Mouse (Mus musculus): ENCODE results near the gene Pid1.

Pid1 gene

DNA sequence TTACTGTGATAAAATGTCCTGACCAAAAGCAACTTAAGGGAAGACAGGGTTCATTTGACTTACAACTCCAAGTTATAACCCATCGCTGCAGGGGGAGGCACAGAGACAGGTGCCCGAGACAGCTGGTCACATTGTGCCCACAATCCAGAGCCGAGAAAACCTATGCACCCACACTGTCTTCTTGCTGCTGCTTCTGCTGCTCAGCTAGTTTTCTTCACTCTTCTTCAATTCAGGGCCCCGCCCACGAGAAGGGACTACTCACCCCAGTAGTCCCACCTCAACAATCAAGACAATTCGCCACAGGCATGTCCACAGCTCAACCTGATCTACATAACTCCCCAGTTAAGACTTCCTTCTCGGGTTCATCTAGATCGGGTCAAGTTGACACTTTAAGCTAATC, at the start of gene Pid1:
Gene Pid1, minus strand, starts transcription at position 214 of the 400 bp plus-strand sequence.
- DNase-seq (ENCODE audit: low spot score in 2 of 2), result no peak

DNA sequence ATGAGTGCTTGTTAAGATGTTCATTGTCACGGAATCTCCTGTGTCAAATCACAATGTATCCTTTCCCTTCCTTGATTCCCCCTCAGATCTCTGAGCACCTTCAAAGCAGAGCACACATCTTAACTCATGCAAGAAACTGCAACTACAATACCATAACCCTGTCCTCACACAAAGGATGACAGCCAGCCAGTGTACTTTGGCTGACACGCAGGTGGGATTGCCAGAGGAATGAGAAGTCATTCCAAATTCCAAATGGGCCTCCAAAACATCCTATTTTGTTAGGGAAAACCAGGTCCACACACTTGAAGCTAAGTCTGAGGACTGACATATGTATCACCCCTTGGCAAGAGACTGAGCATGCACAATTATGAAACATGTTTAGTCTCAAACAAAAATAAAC, 45.5 kb upstream of the Pid1 start:
- no peak for DNase-seq (ENCODE audit: low spot score in 2 of 2)

- no peak for DNase-seq (ENCODE audit: low spot score in 2 of 2)
Observed at GRCm38 (mm10) chr1:84408873-84409272, 44.9 kb upstream of the Pid1 start.

DNA sequence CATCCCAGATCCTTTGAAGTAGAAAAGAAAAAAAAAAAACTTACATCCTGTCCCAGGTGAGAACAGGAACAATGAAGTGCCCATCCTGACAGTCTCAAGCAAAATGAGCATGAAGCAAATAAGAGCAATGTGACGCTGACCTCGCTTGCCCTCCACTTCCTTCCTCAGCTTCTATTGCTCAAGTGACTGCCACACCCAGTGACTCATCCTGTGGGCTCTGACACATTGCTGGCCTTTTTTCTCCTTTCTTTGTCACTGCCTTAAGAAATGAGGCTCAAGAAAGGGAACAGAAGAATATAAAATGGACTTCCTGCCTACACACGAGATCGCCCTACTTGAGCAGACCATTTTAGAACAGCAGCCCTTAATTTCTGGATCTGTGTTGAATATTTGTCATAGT, 42.9 kb upstream of the Pid1 start:
- no peak for DNase-seq (ENCODE audit: low spot score in 2 of 2)

DNA sequence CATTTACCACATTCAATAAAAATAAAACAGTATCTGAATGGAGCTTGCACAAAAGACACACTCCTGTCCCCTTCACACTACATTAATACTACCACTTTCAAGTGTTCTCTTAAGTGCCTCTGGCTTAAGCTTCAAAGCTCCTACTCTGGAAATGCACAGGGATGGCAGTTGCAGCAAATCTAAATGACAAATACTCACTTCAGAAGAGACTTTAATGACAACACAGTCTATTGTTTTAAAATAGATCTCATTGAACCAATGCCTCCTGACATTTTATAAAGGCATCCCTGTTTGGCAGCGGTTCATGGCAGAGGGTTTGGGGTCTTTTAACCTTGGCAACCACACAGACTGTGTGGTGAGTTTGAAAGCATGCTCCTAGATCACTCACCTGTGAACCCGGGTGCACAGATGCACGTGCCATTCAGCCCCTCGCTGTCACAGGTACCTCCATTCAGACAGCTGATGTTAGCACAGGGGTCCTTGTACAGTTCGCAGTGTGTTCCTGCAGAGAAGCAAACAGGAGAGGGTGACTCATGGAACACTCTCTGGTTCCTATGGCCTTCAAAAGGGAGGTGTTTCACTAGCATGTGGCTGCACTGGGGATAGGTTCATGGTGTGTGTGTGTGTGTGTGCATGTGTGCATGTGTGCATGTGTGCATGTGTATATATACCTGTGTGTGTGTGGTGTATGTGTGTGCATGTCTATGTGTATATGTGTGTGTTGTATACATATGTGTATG, 41.7 kb upstream of the Pid1 start:
- DNase-seq (ENCODE audit: low spot score in 2 of 2), result no peak

GRCm38 (mm10) chr1:84404880-84405279, 40.9 kb upstream of the Pid1 start:
- no peak for DNase-seq (ENCODE audit: low spot score in 2 of 2)

DNA sequence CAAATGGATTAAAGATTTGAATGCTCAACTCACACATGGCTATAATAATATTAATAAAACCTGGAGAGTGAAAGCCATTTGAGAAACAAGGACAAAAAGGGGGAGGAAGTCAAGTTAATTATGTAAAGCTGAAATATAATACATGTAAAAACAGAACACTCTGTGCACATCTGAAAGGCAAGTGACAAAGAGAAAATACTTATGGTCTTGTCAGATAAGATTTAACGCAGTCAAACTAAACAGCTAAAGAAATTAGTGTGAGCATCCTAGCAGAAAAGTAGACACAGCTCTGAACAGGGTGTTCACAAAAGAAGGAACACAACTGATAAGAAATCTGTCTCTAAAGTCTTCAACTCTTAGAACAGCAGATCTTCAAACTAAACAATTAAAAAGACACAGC, 38.2 kb upstream of the Pid1 start:
- DNase-seq (ENCODE audit: low spot score in 2 of 2), result no peak

DNA sequence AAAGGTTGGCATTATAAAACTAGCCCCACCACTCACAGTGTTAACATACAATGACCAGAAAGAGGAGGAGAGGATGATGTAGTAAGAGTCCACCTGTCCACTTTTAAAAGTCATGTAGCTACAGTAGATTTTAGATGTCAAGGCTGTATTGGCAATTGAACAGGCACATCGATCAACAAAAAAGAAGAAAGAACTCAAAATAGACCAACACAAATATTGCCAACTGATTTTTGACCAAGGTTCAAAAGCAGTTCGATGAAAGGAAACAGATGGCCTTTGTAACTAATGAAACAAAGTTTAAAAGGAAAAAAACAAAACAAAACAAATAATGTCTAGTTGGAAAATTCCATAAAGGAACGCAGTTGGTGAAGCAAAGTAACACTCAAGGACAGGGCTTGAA, 35.7 kb upstream of the Pid1 start:
- DNase-seq (ENCODE audit: low spot score in 2 of 2), result no peak

DNA sequence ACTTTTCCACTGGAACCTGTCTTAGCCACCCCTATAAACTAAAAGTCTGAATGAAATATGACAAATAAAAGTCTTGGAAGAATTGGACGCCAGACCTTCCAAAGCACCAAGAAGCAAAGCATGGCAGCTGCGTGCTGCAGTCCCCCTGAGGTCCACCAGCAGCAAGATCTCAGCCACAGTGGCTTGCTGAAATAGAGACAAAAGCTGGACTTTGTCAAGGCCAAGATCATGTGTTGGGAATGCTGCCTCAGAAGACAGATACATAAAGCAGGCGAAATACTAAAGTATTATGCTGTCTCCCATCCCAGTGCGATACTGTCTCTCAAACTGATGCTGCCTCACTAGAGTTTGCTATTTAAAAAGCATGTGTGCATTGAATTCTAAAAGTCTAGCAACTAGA, 35.1 kb upstream of the Pid1 start:
- no peak for DNase-seq (ENCODE audit: low spot score in 2 of 2)

DNA sequence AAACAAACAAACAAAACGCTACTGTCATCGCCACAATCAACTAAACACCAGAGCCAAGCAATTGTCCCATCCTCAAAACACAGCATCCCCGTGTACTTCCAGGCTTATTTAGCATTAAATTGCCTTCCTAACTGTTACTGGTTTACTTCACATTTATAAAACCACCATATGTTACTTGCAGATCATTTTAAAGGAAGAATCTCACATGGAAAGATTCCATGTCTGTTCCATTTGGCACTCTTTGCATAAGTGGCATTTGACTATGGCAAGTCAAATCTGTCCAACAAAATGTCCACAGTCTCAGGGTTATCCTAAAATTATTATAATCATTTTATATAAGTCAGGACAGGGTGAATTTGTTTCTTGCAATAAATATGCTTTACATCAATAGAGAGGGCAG, 32.8 kb upstream of the Pid1 start:
- no peak for DNase-seq (ENCODE audit: low spot score in 2 of 2)

GRCm38 (mm10) chr1:84395928-84396327, 31.9 kb upstream of the Pid1 start:
- DNase-seq (ENCODE audit: low spot score in 2 of 2), result no peak

GRCm38 (mm10) chr1:84390961-84391360, 27.0 kb upstream of the Pid1 start:
- no peak for DNase-seq (ENCODE audit: low spot score in 2 of 2)

DNA sequence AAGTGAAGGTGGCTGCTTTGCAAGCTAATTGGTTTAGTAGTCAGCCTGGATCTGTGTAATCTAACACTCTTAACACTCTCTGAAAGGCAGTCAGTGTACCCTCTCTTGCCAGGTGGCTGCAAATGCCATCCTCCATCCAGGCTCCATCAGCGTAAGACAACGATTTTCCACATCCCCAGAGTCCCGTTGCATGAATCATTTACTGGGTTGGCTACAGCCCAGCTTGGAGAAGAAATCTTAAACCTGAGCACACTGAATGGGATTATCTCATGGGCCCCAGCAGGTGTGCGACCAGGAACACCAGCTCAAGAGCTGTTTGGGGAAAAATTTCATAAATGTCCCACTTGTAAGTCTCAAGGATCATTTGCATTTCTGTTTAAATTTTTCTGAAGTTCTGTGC, 23.6 kb upstream of the Pid1 start:
- DNase-seq (ENCODE audit: low spot score in 2 of 2), result no peak

DNA sequence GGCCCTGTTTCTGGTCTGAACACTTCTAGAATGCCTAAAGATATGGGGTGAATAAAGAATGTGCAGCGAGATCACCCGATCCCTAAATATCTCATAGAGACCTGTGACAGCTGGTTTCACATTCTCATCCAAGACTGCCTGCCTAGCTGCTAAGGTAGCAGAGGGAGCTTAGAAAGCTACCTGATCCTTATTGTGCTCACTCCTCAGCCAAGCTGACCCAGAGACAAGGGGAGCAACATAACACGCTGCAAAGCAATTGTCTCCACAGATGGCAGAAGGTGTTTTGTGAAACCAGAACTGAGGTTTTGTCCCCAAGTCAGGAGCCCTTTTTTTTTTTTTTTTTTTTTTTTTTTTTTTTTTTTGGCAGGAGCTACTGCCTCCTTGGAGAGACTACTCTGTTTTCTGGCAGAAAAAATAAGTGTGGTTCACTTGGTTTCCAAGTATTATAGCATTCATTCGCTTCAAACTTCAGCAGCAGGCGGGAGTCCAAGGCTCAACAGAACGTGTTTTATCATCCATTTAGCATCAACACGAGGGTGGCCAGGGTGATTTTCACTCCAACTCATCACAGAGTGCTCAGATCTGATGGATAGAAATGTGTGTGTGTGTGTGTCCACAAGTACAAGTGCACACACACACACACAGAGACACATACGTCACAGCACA, 22.6 kb upstream of the Pid1 start:
- DNase-seq (ENCODE audit: low spot score in 2 of 2), result peak in 1 of 2 experiments; percentile 57

DNA sequence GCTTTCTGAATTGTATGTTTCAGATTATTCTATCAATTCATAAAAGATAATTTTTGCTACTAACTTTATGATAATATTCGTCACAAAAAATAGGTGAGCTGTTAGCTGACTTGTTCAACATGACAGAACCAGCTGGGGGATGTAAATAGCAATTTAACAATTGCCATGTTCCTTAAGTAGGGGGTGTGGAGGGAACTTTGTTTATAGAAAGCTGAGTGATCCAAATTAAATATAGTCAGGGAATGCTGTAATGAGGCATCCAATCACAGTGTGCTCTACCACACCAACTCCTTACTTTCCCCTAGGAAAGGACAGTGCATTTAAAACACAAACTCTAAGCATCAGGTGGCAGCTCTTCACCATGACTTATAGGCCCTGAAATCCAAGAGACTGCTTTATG, 18.7 kb upstream of the Pid1 start:
- no peak for DNase-seq (ENCODE audit: low spot score in 2 of 2)

- DNase-seq (ENCODE audit: low spot score in 2 of 2), result no peak
Observed at GRCm38 (mm10) chr1:84382064-84382463, 18.1 kb upstream of the Pid1 start.

DNA sequence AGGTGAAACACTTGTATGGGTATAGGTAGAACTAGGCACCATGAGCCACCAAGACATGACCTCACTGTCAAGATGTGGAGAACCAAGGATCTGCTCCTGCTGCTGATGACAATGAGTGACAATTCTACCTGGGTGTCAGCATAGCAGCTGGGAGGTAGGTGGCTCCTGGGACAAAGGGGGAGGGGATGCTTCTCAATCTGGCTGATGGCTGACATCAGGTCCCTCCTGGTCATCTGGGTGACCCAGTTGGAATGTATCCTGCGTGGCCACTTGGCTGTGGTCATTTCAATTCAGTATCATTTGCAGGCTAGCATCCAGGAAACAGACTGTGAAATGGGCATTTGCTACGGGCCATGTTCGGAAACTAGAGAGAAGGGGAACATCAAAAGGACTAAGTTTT, 16.9 kb upstream of the Pid1 start:
- no peak for DNase-seq (ENCODE audit: low spot score in 2 of 2)

DNA sequence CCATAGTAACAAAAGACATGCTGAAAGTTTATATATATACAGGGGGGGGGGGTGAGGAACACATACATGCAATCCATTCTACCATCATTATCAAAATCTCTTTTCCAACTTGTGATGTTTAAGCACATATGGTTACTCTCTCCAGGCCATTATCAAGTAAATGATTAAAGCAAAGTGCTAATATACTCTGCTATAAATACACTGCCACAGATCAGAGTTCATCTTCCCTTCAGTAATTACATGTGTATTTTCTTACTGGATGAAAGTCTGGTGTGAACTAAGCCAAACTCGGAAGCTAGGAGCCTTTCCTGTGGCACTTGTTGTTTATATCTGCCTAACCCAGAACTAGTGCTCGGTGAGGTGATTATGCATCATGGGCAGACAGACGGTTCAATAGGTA, 3.8 kb upstream of the Pid1 start:
- no peak for DNase-seq (ENCODE audit: low spot score in 2 of 2)

GRCm38 (mm10) chr1:84366553-84366952, 2.6 kb upstream of the Pid1 start:
- no peak for DNase-seq (ENCODE audit: low spot score in 2 of 2)

GRCm38 (mm10) chr1:84362709-84363617, 1.0 kb downstream of the Pid1 start:
- DNase-seq (ENCODE audit: low spot score in 2 of 2), result no peak

DNA sequence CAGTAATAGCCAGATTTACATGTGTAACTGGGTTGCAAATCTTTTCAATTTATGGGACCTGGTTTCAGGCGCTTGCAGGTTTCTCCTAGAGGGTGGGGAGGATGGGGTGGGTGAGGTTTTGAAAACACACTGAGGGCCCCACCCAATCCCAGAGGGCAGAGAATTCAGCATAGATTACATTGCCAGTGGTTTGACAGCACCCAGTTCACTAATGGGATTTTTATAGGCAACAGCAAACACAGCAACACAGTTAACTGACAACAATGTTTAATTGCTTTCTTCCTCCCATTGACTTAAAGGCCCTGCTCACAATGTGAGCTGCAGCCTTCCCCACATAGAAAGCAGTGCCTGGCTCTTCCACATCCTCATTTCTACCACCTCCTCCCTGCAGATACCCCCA, 1.8 kb downstream of the Pid1 start:
- no peak for DNase-seq (ENCODE audit: low spot score in 2 of 2)

GRCm38 (mm10) chr1:84361389-84361788, 2.6 kb downstream of the Pid1 start:
- no peak for DNase-seq (ENCODE audit: low spot score in 2 of 2)

Measured in right cerebral cortex, adult 2 months (tissue).